Mouse (Mus musculus): Measurements from ENCODE around the gene Ror1.

DNA sequence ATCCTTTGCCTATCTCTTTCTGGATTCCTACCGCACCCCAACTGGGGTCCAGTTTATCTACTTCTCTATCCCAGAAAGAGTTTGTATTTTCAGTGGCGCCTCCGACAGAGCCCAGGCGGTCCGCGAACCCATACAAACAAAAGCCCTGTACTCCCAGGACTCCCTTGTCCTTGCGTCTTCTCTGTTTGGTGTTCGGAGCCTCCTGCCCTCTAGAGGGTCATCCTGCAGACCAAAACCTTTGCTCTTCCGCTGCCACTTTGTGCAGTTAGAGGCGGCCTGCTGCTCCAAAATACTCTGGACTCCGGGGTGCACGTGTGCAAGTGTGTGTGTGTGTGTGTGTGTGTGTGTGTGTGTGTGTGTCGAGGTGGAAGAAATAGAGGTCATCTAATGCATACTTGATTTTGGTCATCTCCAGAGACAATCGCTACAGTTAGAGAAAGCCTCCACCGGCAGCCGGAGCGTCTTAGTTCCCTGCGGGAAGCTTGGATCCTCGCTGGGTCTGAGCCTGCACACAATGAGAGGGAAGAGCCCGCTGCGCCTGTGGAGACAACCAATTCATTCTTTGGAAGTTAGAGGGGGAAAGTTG, 1.1 kb downstream of the Ror1 start:
- TF ChIP-seq CTCF (IDR thresholded peaks at IDR 0.05; ENCODE audit: low read depth, low read length), result no peak
- TF ChIP-seq TAL1 (conservative IDR thresholded peaks at IDR 0.05; ENCODE audit: low read depth, low read length), result no peak
- no peak for TF ChIP-seq GATA1 (IDR thresholded peaks at IDR 0.05; ENCODE audit: borderline replicate concordance, low read length)
- no peak for TF ChIP-seq GATA2 (IDR thresholded peaks at IDR 0.05; ENCODE audit: borderline replicate concordance, low read depth, low read length)
